Comparison of ENCODE assay signal across 14 mouse cellular contexts in genomic region chr3:148978541-148978940, GRCm38 (mm10). TPM values are rescaled to one million over a fixed set of nuclear protein-coding genes. Genes with fewer than 3 reads are reported as not detected.
A peak's percentile ranks its signal among the peaks of the same experiment; 100 is the strongest.
DNase-seq lines count a peak whose midpoint lies in the region; ATAC-seq and TF ChIP-seq lines count a peak whose summit lies in the region.
"Had no signal": no experiment of that assay in that cellular context is flagged by ENCODE, and none has a peak within 500 bp of the region (broad histone marks: within the 10 kb centered on the region; RNA-seq: fewer than 3 reads in every experiment).

No protein-coding gene starts in this region.

- H3K36me3 ChIP-seq in intestine, embryonic 14.5 days (ENCODE audit: control insufficient read depth, insufficient read depth, low read length), result no peaks in the 10 kb centered on the region
- no peaks in the 10 kb centered on the region for H3K36me3 ChIP-seq in intestine, embryonic 15.5 days

- peak; percentile 27 to 44 for DNase-seq in cerebellum, postnatal 14 days
- no peak for DNase-seq in cerebellum, adult 2 months
- DNase-seq in intestine, embryonic 14.5 days (ENCODE audit: low spot score), result peak; percentile 46
- DNase-seq in thymus, postnatal 0 days (ENCODE audit: low spot score), result peak; percentile 32
- DNase-seq in thymus, postnatal 25 days, result no peak
- no peak for DNase-seq in ovary, postnatal 10 days (ENCODE audit: low spot score)
- DNase-seq in adrenal gland, adult 2 months, result no peak
- DNase-seq: adrenal gland, postnatal 10 days; B cell, adult 2 months; cerebellum, adult 8-10 months; heart, adult 18-20 months; right cerebral cortex, postnatal 4 days had no signal

- H3K27ac ChIP-seq in cerebellum, adult 2 months (ENCODE audit: insufficient read depth, low read length), result no peak overlapping the region
- H3K27ac ChIP-seq in intestine, embryonic 14.5 days (ENCODE audit: low read depth), result no peak overlapping the region
- H3K27ac ChIP-seq in intestine, embryonic 15.5 days, result no peak overlapping the region
- H3K27ac ChIP-seq: midbrain, embryonic 10.5 days had no signal

- H3K27me3 ChIP-seq in cerebellum, adult 2 months (ENCODE audit: control insufficient read depth, insufficient read depth, low read length), result no peaks in the 10 kb centered on the region; the same call in 1 of the 2 replicates
- H3K27me3 ChIP-seq in intestine, embryonic 14.5 days (replicated peaks; ENCODE audit: control insufficient read depth, insufficient read depth, low read length), result no peaks in the 10 kb centered on the region
- H3K27me3 ChIP-seq in intestine, embryonic 15.5 days (replicated peaks), result no peaks in the 10 kb centered on the region

- no peak for TF ChIP-seq CTCF in cerebellum, adult 2 months (IDR thresholded peaks at IDR 0.05; ENCODE audit: borderline replicate concordance, insufficient read depth, low read depth, low read length)

- TF ChIP-seq POLR2A in cerebellum, adult 2 months (IDR thresholded peaks at IDR 0.05; ENCODE audit: borderline replicate concordance, insufficient read depth, low read length), result no peak

- H3K4me3 ChIP-seq in cerebellum, adult 2 months (replicated peaks; ENCODE audit: insufficient read depth, low read depth, low read length), result no peak overlapping the region
- H3K4me3 ChIP-seq in intestine, embryonic 14.5 days (ENCODE audit: low read depth, low read length), result no peak overlapping the region
- no peak overlapping the region for H3K4me3 ChIP-seq in intestine, embryonic 15.5 days (replicated peaks)
- H3K4me3 ChIP-seq: midbrain, embryonic 10.5 days had no signal

- H3K9ac ChIP-seq in intestine, embryonic 14.5 days (ENCODE audit: low read length), result no peak overlapping the region
- no peak overlapping the region for H3K9ac ChIP-seq in intestine, embryonic 15.5 days

- no peak for ATAC-seq in intestine, embryonic 14.5 days (replicated peaks; ENCODE audit: low FRiP score, low TSS enrichment, low read depth)
- no peak for ATAC-seq in intestine, embryonic 15.5 days

- WGBS in cerebellum, adult 2 months, result 42% methylated on average over 8 of the region's 8 CpGs
- 57% methylated on average over 8 of the region's 8 CpGs for WGBS in intestine, embryonic 14.5 days
- 59% methylated on average over 8 of the region's 8 CpGs for WGBS in intestine, embryonic 15.5 days

- H3K4me1 ChIP-seq in cerebellum, adult 2 months (ENCODE audit: control insufficient read depth, insufficient read depth, low read length), result no peaks in the 10 kb centered on the region
- H3K4me1 ChIP-seq in intestine, embryonic 14.5 days (replicated peaks; ENCODE audit: control insufficient read depth, insufficient read depth, low read length), result peaks cover 30% of the 10 kb centered on the region
- H3K4me1 ChIP-seq in intestine, embryonic 15.5 days (replicated peaks), result peaks cover 11% of the 10 kb centered on the region

- H3K9me3 ChIP-seq in intestine, embryonic 14.5 days (ENCODE audit: control insufficient read depth, low read length), result no peaks in the 10 kb centered on the region
- H3K9me3 ChIP-seq in intestine, embryonic 15.5 days, result no peaks in the 10 kb centered on the region
- H3K9me3 ChIP-seq: midbrain, embryonic 10.5 days had no signal

- no peak overlapping the region for H3K4me2 ChIP-seq in intestine, embryonic 14.5 days (ENCODE audit: low read length)
- H3K4me2 ChIP-seq in intestine, embryonic 15.5 days (replicated peaks), result no peak overlapping the region

RNA-seq across cellular contexts. Expression of gene Adgrl2, which starts 11.8 kb away (rescaled TPM):
- 38.5 and 39.1 TPM in 2 replicates for polyA plus RNA-seq in cerebellum, adult 2 months (2012; rRNA removed)
- polyA plus RNA-seq in intestine, embryonic 14.5 days (2014; fragmentation: Nextera tagmentation; extraction: Ambion mirVana), result 63.6 and 64.6 TPM in 2 replicates
- polyA plus RNA-seq in intestine, embryonic 15.5 days (2015; fragmentation: Nextera tagmentation; extraction: Ambion mirVana), result 38.6 and 38.9 TPM in 2 replicates
- 8.3 and 8.6 TPM in 2 replicates for polyA plus RNA-seq in thymus, postnatal 0 days (2015; fragmentation: Nextera tagmentation; extraction: Ambion mirVana)
- total RNA-seq in adrenal gland, adult 2 months (2021), result 10 to 100 TPM; 49.1 to 69.0 TPM
- 64.8 and 70.5 TPM in 2 replicates for polyA plus RNA-seq in adrenal gland, adult 2 months (2012; rRNA removed)

Comparison
In these comparisons a context has a peak if more than half of its experiments do, and no peak if none do; other contexts are left out.
1. DNase-seq: peak in cerebellum, postnatal 14 days (2 of 2), intestine, embryonic 14.5 days (single experiment) and thymus, postnatal 0 days (single experiment); none in cerebellum, adult 2 months (0 of 2), thymus, postnatal 25 days (single experiment), ovary, postnatal 10 days (single experiment) and adrenal gland, adult 2 months (single experiment).